Mouse (Mus musculus) WW6 (cell line): Measurements from ENCODE around the gene Tiam1.

Experiments used
- DNase-seq: peaks from one replicate; pipeline ENCODE4 v3.0.0-alpha.2; 2013; ENCODE audit warnings: low read depth, low spot score

The Tiam1 gene

DNA sequence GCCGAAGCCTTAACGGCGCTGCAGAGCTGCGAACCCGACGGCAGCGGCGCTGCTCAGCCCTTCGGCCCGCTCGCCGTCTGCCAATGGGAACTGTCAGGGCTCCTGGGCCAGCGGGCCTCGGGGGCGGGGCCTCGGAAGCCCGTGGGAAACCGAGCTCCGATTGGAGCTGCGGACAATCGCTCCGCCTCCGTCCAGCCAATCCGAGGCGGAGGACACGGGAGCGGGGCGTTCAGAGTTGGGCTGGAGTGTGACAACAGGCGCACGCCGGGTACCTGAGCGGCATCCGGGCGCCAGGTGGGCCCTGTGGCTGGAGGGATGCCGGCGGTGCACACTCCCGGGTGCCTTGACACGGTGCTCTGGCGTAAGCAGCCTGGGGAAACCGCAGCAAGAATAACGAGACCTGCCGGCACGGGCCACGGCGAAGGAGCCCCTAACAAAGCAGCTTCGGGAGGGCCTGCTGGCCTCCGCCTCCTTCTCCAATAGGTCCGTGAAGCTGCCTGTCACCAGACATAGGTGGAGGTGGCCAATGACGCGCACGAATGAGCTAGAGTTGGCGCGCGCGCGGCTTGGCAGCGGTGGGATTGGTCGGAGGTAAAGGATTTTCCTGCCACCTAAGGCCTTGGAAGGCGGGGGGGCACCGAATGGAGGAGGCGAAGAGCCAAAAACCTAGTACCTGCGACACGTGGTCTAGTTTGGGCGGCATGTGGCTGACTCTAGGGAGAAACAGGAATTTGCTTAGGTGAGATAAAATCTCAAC is at the start of gene Tiam1:
Gene Tiam1 (minus strand): TSS at position 10 of the 757 bp plus-strand sequence.
- DNase-seq = peak; percentile 97

DNA sequence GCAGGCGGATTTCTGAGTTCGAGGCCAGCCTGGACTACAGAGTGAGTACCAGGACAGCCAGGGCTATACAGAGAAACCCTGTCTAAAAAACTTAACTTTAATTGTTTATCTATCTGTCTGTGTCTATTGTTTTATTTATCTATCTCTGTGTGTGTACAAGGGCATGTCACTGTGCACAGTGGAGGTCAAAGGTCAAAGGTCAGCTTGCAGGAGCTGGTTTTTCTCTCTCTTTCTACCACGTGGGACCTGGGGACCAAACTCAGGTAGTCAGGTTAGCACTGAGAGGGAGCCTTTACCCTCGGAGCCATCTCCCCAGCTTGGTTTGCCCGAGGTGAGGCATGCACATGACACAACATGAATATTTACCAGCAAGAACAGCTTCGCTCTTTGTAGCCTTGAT is 47.7 kb upstream of the Tiam1 start:
- DNase-seq = no peak

GRCm38 (mm10) chr16:90187453-90187852 is 43.9 kb upstream of the Tiam1 start:
- no peak for DNase-seq

DNA sequence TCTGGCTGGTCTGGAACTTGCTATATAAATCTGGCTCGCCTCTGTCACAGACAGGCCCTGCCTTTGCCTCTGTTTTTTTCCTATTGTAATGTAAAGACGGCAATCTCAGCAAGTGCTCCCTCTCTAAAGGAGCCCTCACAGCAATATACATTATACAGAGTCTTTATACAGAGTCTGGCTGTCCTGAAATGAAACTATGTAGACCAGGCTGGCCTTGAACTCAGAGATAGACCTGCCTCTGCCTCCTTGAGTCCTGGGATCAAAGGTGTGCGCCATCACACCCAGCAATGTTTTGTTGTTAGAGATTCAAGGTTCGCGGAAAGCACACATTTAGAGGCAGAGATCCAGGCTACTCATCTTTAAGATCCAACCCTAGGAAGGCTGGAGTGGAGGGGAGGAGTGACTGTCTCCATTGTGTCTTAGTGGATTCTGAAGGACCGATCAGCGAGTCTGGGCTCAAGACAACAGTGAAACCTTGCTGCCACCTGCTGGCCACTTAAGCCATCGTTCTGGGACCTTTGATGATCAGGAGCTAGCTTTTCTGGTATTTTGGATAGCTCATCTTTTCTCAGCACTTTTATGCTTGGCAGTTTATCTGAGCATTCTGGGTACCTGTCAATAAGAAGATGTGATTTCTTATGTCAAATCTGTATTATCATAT is 42.5 kb upstream of the Tiam1 start:
- no peak for DNase-seq

- no peak for DNase-seq
Measured at GRCm38 (mm10) chr16:90184135-90184534, 40.6 kb upstream of the Tiam1 start.

DNA sequence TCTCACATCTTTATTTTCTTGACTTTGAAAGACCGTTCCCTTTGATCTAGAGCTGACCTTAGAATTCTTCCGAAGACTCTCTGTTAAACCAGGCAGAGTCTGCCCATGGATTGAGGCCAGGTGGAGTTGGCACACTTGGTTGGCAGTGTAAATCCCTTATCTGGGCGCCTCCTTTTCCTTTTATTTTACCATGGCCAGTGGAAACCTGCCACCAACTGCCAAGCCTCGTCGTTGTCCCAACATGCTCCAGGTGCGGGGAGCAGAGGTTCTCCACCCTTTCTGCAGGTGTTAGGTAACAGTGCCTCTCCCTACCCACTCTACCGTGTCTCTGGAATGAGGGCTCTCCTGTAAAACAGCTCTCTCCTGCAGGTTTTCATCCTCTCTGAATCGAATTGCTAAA is 38.1 kb upstream of the Tiam1 start:
- no peak for DNase-seq

DNA sequence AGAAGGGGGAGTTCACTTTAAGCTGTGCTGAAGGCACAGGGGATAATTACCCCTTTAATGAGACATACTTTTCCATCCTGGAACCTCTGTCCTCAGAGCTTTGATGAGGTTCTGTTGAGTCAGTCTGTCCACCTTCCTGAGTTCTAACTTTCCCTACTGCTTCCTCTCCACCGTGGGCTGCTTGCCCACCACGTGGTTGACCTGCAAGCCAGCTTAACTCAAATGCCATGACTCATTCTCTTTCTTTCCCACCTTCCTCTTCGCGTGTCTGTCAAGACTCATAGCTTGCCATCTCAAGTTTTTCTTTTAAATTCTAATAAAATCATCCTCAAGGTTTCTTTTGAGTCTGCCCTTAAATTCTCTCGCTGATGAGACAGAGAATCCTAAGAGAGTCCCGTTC is 37.4 kb upstream of the Tiam1 start:
- DNase-seq = no peak

DNA sequence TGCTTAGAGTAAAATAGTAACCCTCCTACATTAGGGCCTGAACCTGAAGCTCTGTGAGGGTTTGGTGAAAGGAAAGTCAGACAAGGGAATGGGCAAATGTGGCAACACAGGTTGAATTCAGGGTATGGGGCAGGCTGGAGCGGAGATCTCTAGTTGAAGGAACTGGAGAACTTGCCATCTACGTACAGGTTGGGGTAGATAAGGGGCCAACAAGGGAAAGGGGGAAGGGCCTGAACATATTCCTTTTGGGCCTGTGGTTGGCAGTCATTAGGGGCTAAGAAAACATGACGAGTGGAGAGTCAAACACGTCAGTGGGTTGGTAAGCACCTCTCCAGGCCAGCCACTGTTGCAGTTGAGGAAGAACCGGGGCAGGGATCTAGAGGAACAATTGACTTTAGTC is 36.3 kb upstream of the Tiam1 start:
- no peak for DNase-seq

DNA sequence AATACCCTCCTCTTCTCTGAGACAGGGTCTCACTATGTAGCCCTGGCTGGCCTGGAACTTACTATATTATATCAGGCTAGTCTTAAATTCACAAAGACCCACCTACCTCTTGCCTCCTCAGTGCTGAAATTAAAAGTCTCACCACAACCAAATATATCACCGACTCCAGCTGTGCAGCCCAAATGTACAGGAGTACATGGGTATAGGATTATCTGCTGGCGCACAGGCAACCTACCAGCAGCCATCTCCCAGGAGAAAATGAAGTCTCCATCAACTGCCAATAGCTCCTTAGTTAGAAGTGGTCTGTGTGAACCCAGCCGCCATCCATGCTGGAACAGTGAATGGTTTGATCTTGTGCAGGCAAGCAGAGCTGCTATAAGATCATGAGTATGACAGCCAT is 34.8 kb upstream of the Tiam1 start:
- no peak for DNase-seq

DNA sequence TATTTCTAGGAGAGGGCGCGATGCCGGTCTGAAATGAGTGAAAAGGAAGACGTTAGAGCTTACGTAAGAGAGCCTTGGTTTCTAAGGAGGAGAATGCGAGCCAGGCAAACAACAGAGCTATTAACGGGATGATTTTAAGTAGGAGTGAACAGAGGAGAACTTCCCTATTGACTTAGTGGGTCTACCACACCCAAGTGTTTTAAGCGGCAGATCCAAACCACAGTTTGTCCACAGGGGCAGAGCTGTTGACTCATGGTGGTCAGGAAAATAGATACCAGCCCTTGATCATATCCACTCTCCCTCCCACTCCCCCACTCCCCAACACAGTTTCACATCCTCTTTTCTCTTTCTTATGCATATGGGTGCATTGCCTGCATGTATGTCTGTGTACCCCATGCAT is 33.9 kb upstream of the Tiam1 start:
- no peak for DNase-seq

GRCm38 (mm10) chr16:90176472-90176871 is 32.9 kb upstream of the Tiam1 start:
- DNase-seq = no peak

DNA sequence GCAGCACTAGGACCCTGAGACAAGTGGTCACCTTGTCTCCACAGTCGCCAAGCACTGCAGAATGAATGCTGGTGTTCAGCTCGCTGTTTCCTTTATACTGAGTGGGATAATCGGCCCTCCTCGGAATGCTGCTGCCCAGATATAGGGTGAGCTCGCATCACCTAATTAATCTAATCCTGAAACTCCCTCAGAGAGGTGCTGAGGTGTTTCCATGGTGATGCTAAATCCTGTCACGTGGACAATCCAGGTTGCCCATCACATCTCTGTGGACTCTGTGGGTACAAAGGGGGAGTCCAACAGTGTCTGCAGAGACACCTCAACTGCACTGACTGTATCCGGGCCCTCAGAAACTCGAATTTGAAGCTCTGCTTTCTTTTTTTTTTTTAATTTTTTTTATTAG is 27.8 kb upstream of the Tiam1 start:
- DNase-seq = no peak

DNA sequence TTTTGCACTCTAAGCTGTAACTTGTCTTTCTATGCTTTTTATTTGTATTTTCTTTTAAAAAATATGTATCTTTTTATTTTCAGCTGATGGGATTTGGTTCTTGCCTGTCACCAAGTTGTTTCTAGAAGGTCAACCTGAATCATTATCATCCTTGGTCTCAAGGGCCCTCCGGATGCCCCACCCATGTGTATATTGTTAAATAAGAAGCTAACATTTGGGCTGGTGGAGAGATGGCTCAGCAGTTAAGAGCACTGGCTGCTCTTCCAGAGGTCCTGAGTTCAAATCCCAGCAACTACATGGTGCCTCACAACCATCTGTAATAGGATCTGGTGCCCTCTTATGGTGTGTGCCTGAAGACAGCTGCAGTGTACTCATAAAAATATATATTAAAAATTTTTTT is 27.1 kb upstream of the Tiam1 start:
- no peak for DNase-seq

- no peak for DNase-seq
Measured at GRCm38 (mm10) chr16:90169863-90170630, 26.5 kb upstream of the Tiam1 start.

GRCm38 (mm10) chr16:90167646-90168045 is 24.1 kb upstream of the Tiam1 start:
- no peak for DNase-seq

DNA sequence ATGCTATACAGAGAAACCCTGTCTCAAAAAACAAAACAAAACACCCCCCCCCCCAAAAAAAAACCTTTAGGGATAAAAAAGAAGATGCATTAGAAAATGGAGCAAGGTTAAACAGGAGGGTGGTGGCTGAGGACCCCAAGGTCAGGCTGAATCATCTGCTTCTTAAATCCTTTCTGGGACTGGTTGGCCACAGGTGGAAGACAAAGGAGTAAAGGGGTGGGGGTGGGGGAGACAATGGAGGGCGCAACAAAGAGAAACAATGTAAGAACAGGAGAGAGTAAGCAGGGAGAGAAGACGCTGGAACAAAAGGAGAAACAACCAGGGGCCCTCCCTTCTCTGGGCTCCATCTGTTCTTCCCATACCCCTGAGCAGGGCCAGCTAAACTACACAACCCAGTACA is 21.9 kb upstream of the Tiam1 start:
- DNase-seq = no peak

- no peak for DNase-seq
Measured at GRCm38 (mm10) chr16:90164942-90165341, 21.4 kb upstream of the Tiam1 start.

- no peak for DNase-seq
Measured at GRCm38 (mm10) chr16:90155080-90155479, 11.5 kb upstream of the Tiam1 start.

- no peak for DNase-seq
Measured at GRCm38 (mm10) chr16:90150820-90151219, 7.3 kb upstream of the Tiam1 start.

- DNase-seq = no peak
Measured at GRCm38 (mm10) chr16:90150126-90150525, 6.6 kb upstream of the Tiam1 start.

DNA sequence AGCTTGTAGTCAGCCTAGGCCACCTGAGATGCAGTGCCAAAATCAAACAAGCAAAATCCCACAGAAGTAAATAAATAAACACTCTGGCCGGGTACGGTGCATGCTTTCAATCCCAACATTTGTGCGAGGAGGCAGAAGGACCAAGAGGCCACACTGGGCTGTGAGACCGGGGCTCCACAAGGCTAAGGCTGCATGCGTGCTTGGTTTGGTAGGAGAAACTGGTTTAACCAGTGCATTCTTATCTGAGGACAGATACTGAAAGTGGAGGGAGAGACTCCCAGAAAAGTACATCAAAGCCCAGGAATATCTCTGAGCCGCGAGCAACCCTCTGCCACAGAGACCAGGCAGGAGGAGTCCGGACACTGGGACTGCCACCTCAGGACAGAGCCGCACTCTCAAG is 5.8 kb upstream of the Tiam1 start:
- DNase-seq = no peak

DNA sequence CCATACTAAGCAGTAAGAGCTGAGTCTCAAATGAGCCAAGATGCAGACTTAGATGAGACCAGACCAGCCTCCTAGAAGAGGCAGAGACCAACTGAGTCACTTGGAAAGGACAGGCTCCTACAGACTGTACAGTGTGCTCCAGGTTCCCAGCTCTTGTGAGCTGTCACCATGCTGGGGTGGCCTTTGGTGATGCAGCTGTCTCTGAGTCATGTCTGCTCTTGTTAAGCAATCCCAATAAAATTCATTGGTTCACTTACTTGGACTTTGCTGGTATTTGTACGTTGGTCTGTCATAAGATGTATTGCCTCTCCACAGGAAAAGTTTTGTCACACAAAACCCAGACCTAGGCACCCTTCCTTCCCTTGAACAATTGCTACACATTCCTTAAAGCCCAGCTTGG is 1.7 kb upstream of the Tiam1 start:
- DNase-seq = no peak

- DNase-seq = no peak
Measured at GRCm38 (mm10) chr16:90144541-90144940, 972 bp upstream of the Tiam1 start.
